Mouse (Mus musculus) lung, postnatal 0 days (tissue): ENCODE data around the gene S1pr4. TPM values are rescaled to one million over a fixed set of nuclear protein-coding genes. Genes with fewer than 3 reads are reported as not detected.

Source experiments
- ATAC-seq: fragments of 200-750 bp; cut with Nextera tagmentation; 2 replicates; pipeline ENCODE4 v1.8.0; 2017; ENCODE audit warnings: moderate library complexity
- DNase-seq: peaks from one replicate; pipeline ENCODE4 v3.0.0-alpha.2; 2016; ENCODE audit warnings: low spot score
- H3K27ac ChIP-seq: fragments of 300-500 bp; sonication (generic); 2 replicates; pipeline ENCODE4 v1.5.1; 2014; ENCODE audit warnings: antibody characterized with exemption, mild to moderate bottlenecking, low read length, mixed read lengths
- H3K27me3 ChIP-seq: fragments of 300-500 bp; sonication (generic); replicated peaks from 2 replicates; pipeline ENCODE4 v1.6.1; 2014; ENCODE audit warnings: low read length, mixed read lengths; ENCODE audit not compliant: insufficient read depth
- H3K36me3 ChIP-seq: fragments of 300-500 bp; sonication (generic); 2 replicates; pipeline ENCODE4 v1.6.1; 2014; ENCODE audit warnings: low read length, mixed read lengths; ENCODE audit not compliant: insufficient read depth
- H3K4me1 ChIP-seq: fragments of 300-500 bp; sonication (generic); 2 replicates; pipeline ENCODE4 v1.6.1; 2014; ENCODE audit warnings: antibody characterized with exemption, low read depth, low read length, mixed read lengths; ENCODE audit not compliant: insufficient read depth
- H3K4me2 ChIP-seq: fragments of 300-500 bp; sonication (generic); replicated peaks from 2 replicates; pipeline ENCODE4 v1.6.1; 2014; ENCODE audit warnings: low read depth, mild to moderate bottlenecking, low read length, moderate library complexity, mixed read lengths
- H3K4me3 ChIP-seq: fragments of 300-500 bp; sonication (generic); 2 replicates; pipeline ENCODE4 v1.5.1; 2014; ENCODE audit warnings: low read depth, low read length
- H3K9ac ChIP-seq: fragments of 300-500 bp; sonication (generic); replicated peaks from 2 replicates; pipeline ENCODE4 v1.6.1; 2014; ENCODE audit warnings: low read depth, mild to moderate bottlenecking
- H3K9me3 ChIP-seq: fragments of 300-500 bp; sonication (generic); 2 replicates; pipeline ENCODE4 v1.6.1; 2016; ENCODE audit warnings: low read length, mixed read lengths
- CTCF ChIP-seq: IDR thresholded peaks from 2 replicates; pipeline ENCODE4 v1.5.1; 2016; ENCODE audit warnings: antibody characterized with exemption, mild to moderate bottlenecking
- EP300 ChIP-seq: IDR thresholded peaks from 2 replicates; pipeline ENCODE4 v1.6.1; 2016; ENCODE audit warnings: antibody characterized with exemption, mild to moderate bottlenecking, control low read depth
- WGBS: fragments of 180-500 bp; shearing (Covaris S2); extraction: QIAGEN DNeasy Blood & Tissue Kit; methylation state at CpG from one replicate; pipeline ENCODE4 v1.1.7; 2014; 5-methylcytosine and 5-hydroxymethylcytosine counted together
- polyA plus RNA-seq: library from polyadenylated mRNA; unstranded; fragments of >200 nt; fragmentation: Nextera tagmentation; extraction: Ambion mirVana; gene quantifications from 2 replicates; pipeline ENCODE4 v1.2.1, GENCODE M21; 2015

Gene S1pr4
- polyA plus RNA-seq, 1 experiment from 2014 or later: 19.3 TPM

DNA sequence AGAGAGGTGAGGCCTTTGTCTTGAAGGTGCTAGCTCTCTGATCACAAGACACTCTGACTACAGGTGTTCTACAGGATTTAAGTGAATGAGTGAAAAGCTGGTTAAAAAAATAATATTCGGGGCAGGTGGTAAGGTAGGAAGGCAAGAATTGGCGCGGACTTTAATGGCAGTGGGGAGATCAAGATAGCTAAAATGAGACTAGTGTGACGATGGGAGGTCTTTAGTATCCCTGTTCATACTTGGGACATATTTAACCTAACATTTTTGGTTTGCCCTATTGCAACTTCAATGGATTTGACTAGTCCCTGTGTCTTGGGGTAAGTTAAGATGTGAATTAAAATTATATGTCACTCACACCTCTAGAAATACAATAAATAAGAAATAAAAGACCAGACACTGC lies 3.0 kb downstream of the S1pr4 start:
- DNase-seq: no peak
- peak overlapping the region; percentile 86 for H3K4me2 ChIP-seq
- peak overlapping the region; percentile 74; the same call in 1 of the 2 replicates for H3K4me3 ChIP-seq
- no peaks in the 10 kb centered on the region for H3K36me3 ChIP-seq
- H3K27me3 ChIP-seq: no peaks in the 10 kb centered on the region
- TF ChIP-seq CTCF (no peak), EP300 (no peak)
- no peak overlapping the region for H3K9ac ChIP-seq
- no peak for ATAC-seq
- H3K27ac ChIP-seq: no peak overlapping the region
- no peaks in the 10 kb centered on the region for H3K9me3 ChIP-seq
- 27% methylated on average over 4 of the region's 4 CpGs for WGBS
- H3K4me1 ChIP-seq: peaks cover 13% of the 10 kb centered on the region; the same call in 1 of the 2 replicates

DNA sequence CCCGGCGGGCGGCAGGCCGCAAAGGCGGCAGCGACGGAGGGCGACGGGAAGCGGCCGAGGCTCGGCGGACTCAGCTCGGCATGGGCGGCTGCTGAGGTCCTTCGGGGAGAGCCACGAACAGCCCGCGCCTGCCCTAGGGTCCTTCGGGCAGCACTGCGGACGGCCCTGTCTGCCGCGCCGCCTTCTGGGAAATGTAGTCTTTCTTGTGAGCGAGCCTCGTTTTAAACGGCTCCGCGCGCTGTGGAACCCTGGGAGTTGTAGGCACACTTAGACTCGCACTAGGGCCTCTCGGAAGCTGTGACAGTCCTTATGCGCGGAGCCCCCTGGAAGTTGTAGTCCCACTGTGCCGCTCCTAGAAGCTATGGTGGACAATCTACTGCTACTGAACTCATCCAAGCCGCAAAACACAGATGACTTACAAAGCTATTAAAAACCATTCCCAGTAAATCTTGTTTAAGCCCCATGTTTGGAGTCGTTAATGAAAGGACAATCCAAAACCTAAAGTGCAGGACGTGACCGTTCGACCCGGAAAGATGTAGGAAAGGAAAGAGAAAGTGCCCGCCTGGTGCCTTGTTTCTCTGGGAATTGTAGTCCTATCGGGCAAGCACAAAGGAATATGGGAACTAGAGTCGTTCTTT lies 3.5 kb downstream of the S1pr4 start, which contains the start of gene Ncln:
TSS of gene Ncln (minus strand) at position 129 of the 638 bp plus-strand sequence.
- TF ChIP-seq CTCF (peak; percentile 22; the same call in 1 of the 2 replicates), EP300 (peak; percentile 53; the same call in 1 of the 2 replicates)
- no peaks in the 10 kb centered on the region for H3K9me3 ChIP-seq
- peak within 1 kb of the TSS; percentile 74 for H3K4me3 ChIP-seq
- peak within 1 kb of the TSS; percentile 66; the same call in 1 of the 2 replicates for H3K27ac ChIP-seq
- peak; percentile 97 for ATAC-seq
- WGBS: under 1% methylated on average over 43 of the region's 45 CpGs
- peak within 1 kb of the TSS; percentile 86 for H3K4me2 ChIP-seq
- H3K4me1 ChIP-seq: peaks cover 13% of the 10 kb centered on the region; the same call in 1 of the 2 replicates
- no peaks in the 10 kb centered on the region for H3K27me3 ChIP-seq
- H3K36me3 ChIP-seq: no peaks in the 10 kb centered on the region
- peak within 1 kb of the TSS; percentile 80 for H3K9ac ChIP-seq
- DNase-seq: peak; percentile 100

- ATAC-seq: peak; percentile 11
- H3K9me3 ChIP-seq: no peaks in the 10 kb centered on the region
- peak overlapping the region; percentile 66; the same call in 1 of the 2 replicates for H3K27ac ChIP-seq
- DNase-seq: peak; percentile 55
- peak overlapping the region; percentile 80 for H3K9ac ChIP-seq
- peak overlapping the region; percentile 74 for H3K4me3 ChIP-seq
- WGBS: 1% methylated on average over 37 of the region's 41 CpGs
- peaks cover 13% of the 10 kb centered on the region; the same call in 1 of the 2 replicates for H3K4me1 ChIP-seq
- H3K27me3 ChIP-seq: no peaks in the 10 kb centered on the region
- H3K4me2 ChIP-seq: peak overlapping the region; percentile 86
- H3K36me3 ChIP-seq: peaks cover 5% of the 10 kb centered on the region; the same call in 1 of the 2 replicates
- TF ChIP-seq EP300 (no peak), CTCF (no peak)
These were observed 4.2 kb downstream of the S1pr4 start for GRCm38 (mm10) chr10:81495616-81496263.

DNA sequence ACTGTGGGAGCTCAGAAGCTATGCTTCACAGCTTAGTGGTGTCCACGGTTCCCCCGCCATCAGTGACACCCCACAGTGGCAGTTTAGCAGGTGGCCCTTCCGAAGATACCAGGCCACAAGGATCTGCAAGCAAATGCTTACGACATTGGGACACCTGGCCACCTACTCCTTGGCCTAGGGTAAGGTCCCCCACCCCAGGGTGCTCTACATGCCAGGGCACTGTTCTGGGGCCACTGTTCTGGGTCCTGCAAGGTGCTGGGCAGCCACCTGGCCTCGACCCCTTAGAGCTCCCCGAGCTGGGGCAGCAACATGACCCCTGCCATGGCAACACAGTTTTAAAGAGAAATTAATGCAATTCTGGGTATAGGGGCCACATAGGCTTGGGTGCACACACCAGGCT lies 4.8 kb downstream of the S1pr4 start:
- Histone ChIP-seq H3K9ac (peak overlapping the region; percentile 80), H3K4me3 (peak overlapping the region; percentile 74), H3K9me3 (no peaks in the 10 kb centered on the region), H3K36me3 (peaks cover 10% of the 10 kb centered on the region), H3K27me3 (no peaks in the 10 kb centered on the region), H3K27ac (no peak overlapping the region), H3K4me1 (peaks cover 13% of the 10 kb centered on the region; the same call in 1 of the 2 replicates), H3K4me2 (peak overlapping the region; percentile 86)
- 61% methylated on average over 6 of the region's 6 CpGs for WGBS
- TF ChIP-seq CTCF: no peak
- TF ChIP-seq EP300: no peak
- no peak for ATAC-seq
- no peak for DNase-seq

DNA sequence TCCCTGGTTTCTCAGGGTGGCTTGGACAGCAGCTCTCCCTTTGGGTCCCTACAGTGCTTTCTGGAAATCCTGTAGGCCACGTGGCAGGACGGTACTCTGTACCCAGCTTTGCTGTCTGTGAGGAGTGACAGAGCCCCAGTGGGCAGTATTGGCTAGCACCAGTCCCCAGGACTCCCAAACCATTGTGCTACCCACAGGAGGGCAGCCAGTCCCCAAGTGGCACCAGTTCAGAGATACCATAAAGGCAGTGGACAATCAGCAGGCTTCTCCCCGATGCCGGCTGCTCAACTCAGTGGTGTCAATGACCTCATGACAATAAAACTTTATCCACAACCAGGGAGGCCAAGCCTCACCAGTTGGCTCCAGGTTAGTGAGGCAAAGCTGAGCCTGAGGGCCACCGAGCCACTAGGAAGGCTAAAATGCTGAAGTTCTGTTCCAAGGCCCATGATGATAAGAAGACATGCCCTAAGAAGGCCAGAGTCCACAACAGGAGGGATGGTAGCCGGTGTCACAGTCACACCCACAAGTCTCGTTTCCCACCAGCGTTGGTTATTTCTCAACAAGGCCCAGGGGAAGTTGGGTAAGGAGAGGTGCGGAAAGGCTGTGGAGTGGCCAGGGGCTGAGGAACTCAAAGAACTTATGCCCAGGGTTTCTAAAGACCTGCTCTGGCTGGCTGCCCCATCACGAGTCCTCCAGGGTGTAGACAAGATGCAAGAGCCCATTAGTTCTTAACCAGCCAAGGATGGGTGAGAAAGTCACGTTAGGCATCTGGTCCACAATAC lies 5.5 kb downstream of the S1pr4 start:
- DNase-seq: no peak
- no peaks in the 10 kb centered on the region for H3K9me3 ChIP-seq
- H3K4me2 ChIP-seq: peak overlapping the region; percentile 86; the same call in 1 of the 2 replicates
- H3K4me3 ChIP-seq: no peak overlapping the region; the same call in 1 of the 2 replicates
- peaks cover 13% of the 10 kb centered on the region; the same call in 1 of the 2 replicates for H3K4me1 ChIP-seq
- H3K36me3 ChIP-seq: peaks cover 17% of the 10 kb centered on the region
- ATAC-seq: no peak
- no peak overlapping the region for H3K27ac ChIP-seq
- WGBS: 84% methylated on average over 11 of the region's 11 CpGs
- TF ChIP-seq EP300 (no peak), CTCF (no peak)
- H3K27me3 ChIP-seq: no peaks in the 10 kb centered on the region
- peak overlapping the region; percentile 80; the same call in 1 of the 2 replicates for H3K9ac ChIP-seq
